Mouse (Mus musculus) c-Kit-negative CD71-positive TER-119-positive erythroid progenitor cells, embryonic 14.5 days (primary cell): ENCODE results near the gene Ndrg2.
"Not testable (repeated sequence)": the region's sequence is repeated elsewhere in the genome, so short reads cannot be mapped to it uniquely, and the experiment has no call there.

ENCODE experiments used
- DNase-seq: peaks from one replicate; pipeline ENCODE4 v3.0.0-alpha.2; 2013; ENCODE audit warnings: low read depth, low spot score

Ndrg2 gene

GRCm38 (mm10) chr14:51913960-51914762, at the start of gene Ndrg2:
Ndrg2 (minus strand) TSS chr14:51914158.
- DNase-seq = no peak

DNA sequence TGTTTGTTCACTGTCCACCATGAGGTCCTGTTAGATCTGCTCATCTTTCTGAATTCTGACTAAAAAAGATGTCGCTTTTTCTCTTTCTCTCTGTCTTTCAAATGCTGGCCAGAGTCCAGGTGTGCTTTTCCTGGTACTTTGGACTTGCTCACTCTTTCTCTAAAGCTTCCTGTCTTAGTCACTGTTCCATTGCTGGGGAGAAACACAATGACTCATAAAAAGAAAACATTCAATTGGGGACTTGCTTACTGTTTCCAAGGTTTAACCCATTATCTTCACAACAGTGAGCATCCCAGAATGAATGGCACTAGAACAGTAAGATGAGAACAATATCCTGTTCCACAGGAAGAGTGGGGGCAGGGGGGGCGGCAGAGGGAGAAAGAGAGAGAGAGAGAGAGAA, 46.4 kb upstream of the Ndrg2 start:
- DNase-seq = no peak

GRCm38 (mm10) chr14:51943336-51943735, 29.4 kb upstream of the Ndrg2 start:
- DNase-seq = no peak

GRCm38 (mm10) chr14:51942236-51942635, 28.3 kb upstream of the Ndrg2 start:
- no peak for DNase-seq

GRCm38 (mm10) chr14:51941577-51941976, 27.6 kb upstream of the Ndrg2 start:
- no peak for DNase-seq

- no peak for DNase-seq
Observed at GRCm38 (mm10) chr14:51940944-51941560, 27.1 kb upstream of the Ndrg2 start.

GRCm38 (mm10) chr14:51939005-51939404, 25.0 kb upstream of the Ndrg2 start:
- DNase-seq = no peak

DNA sequence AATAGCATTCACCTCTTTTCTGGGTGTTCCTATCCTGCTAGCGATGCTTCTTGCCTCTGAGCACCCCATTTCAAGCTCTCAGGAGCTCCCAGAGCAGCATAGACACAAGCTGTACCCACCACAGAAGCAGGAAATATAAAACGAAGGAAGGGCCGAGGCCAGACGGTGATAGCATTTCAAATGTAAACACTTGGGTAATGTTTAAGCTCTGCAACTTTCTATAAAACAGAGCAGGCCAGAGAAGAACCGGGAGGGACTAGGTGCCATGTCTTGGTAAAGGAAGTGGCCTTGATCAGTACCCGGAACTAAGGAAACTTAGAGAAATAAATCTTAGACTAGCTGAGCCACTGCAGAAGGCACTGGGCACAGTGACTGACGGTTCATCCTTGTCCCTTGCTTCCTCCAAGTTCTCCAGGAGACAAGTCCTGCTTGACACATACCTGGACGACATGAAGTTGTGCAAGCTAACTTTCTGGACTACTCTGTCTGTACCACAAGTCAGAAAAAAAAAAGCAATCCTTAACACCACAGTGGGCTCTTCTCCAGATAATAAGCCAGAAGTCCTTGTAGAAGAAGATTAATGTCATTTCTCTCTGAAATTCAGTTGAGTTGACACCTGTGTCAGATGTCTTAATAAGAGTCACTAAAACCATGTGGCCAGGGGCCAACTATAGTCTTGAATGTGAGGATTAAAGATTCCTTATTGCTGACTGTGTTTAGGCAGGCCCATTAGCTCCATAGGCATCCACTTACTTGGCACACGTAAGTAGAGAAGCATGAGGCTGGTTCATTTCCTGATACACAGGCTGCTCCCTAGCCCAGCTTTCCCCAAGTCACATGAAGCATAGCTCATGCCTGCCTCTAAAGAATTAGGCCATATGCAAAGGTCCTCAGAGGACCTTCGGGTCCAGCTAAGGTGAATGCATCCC, 18.4 kb upstream of the Ndrg2 start:
- no peak for DNase-seq

GRCm38 (mm10) chr14:51930824-51931223, 16.9 kb upstream of the Ndrg2 start:
- DNase-seq = no peak

DNA sequence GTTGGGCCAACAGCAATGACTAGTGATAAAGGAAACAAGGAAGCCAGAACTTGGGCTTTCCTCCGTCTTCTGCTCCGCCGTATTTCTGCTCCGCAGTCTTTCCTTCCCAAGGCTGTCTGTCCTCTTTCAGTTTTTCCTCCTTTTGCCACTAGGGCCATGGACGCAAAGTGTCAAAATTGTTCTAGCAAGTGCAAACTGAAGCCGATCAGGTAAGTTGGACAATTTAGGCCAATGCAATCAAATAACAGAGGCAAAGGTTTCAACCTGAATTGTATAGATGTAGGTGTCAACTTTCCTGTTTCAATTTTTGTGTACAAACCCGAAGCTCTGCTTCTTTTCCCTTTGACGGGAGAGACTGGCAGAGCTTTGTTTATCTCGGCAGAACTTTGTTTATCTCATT, 16.0 kb upstream of the Ndrg2 start:
- DNase-seq = no peak

DNA sequence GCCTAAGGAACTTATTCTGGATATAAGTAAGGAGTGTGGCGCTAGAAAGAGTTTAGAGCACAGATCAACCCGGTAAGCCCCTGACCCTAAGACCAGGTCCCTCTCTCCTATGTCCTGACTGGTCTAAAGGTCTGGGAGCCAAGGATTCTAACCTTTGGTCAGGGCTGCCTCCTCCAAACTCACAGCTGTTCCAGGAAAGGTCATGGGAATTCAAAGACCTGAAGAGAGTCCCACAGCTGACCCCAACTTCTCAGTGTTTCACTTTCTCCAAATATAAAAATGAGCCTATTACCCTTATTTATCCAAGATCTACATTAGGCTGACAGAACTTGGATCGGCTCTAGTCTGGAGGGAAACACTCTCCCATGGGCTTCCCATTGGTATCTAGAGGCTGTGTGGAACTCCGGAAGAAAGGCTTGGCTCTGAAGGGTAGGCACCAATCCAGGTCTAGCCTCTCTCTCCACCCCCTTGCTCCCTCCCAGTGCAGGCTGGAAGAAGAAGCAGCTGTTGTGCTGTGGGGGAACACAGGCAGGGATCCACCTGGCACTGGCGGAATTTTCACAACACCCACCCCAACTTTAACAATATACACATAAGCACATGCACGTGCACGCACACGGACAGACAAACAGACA, 15.5 kb upstream of the Ndrg2 start:
- no peak for DNase-seq

DNA sequence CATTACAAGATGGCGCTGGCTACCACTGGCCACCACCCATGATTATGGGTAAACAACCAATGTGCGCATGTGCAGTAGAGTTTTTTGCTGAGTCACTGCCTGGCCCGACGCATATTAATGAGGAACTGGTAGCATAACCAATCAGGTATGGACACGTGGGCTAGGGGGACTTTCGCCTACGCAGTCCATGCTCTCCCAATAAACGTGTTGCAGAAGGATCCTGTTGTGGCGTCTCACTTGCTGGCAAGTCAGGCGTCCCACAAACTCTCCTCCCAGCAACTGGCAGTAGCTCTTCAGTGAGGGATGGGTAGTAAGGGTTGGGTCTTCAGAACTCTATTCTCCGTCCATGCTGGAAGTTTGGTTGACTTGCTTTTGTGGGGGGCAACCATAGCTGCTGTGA, 13.0 kb upstream of the Ndrg2 start:
- DNase-seq = not testable (repeated sequence)

DNA sequence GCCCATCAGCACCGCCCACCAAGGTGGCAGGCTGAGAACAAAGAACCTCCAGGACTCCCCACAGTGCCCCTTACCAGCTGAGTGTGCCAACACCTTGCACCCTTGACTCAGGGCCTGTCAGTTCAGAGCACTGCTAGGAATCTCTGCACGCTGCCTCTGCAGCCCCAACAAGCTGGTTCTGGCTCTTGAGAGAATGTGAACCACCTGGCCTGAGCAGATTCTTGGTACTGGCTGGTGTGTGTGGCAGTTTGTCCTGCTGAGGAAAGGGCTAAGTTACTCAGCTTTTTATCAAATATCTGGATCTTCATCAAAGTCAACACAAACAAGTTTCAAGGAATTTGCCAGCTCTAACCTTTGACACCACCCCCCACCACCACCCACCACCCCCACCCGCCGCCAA, 9.5 kb upstream of the Ndrg2 start:
- no peak for DNase-seq

DNA sequence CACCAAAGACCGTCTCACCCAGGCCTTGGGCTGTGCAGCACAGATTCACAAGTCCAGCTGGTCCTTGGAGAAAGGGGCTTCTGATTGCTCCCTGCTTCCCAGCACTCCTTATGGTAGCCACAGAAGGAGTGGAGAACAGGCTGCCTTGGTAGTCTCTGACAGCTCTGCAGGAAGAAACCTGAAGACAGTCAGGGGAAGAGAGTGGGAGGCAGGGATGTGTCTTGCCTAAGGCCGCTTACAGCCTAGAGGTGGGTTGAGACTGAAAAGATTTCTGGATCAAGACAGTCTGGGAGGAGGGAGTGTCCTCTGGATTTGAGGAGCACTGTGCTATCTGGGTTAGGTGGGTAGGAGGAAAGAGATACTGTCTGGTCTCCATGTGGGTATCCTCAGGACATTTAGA, 9.0 kb upstream of the Ndrg2 start:
- DNase-seq = no peak

- no peak for DNase-seq
Observed at GRCm38 (mm10) chr14:51922571-51922865, 8.6 kb upstream of the Ndrg2 start, which contains the start of gene Rnase13. Rnase13 (minus strand) TSS chr14:51922773.

DNA sequence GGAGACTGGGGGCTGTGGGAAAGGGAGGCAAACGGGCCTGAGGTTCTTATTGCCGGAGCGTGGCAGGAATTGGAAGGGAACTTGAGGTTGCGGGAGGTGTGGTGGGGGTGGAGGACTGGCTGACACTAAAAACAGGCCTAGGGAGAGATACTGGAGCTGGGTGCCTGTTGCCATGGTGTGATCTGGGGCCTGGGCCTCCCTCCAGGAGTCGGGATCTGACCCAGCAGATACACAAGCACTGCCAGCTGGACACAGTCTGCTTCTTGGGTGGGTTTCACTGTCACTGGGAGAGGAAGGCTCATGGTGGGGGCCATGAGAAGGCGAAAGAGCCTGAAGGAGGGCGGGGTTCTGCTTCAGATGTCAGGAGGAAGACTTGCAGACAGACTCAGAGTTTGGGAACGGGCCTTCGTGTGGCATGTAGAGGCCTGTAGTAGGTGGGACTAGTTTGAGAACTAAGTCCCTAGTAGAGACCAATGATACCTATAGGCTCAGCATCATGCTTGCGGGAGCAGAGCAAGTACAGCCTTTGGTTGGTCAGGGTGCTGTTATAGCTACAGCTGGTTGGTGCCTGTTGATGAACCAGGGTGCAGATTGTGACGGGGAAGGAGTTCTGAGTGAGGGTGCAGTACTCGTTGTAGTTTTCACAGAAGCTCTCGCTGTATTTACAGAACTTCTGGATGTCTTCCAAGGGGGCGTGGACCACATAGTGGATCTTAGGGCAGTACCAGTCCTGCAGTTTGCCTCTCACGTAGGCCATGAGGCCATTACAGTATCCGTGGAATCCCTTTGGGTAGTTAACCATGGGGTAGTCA, 8.0 kb upstream of the Ndrg2 start:
- DNase-seq = no peak

- DNase-seq = no peak
Observed at GRCm38 (mm10) chr14:51918966-51919365, 5.0 kb upstream of the Ndrg2 start.

GRCm38 (mm10) chr14:51918125-51918524, 4.2 kb upstream of the Ndrg2 start, which contains the start of gene Tppp2:
Tppp2 (plus strand) TSS chr14:51918425.
- DNase-seq = no peak

DNA sequence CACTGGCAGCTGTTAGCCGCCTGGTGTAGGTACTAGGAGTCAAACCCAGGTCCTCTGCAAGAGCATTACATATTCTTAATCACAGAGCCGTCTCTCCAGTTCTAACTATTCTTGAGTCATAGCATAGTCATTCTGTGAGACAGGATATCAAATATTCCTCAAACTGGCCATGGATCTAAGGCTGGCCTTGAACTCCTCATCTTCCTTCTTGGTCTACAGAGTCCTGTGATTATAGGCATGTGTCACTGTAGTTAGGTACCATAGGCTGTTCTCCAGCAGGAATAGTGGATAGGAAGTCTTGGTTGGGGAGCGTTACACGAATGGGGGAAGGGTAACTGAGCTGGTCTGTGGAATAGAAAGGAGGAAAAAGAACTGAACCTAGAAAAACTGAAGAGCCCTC, 2.6 kb upstream of the Ndrg2 start:
- DNase-seq = no peak

DNA sequence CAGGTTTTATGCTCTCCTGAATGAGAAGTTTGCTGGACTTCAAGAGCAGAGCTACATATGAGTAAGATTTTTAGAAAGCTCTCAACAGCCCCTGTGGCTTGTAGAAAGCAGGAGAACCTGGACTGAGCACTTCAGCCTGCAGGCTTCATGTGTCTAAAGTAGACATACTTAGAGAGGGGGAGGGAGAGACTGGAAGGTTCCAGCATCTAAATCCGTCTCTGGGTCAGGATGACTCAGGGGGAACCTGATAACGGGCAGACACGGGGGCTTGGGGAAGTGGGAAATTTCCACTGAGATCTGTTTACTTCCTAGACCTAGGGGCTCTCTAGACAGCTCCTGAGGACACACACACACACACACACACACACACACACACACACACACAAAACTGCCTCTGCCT, 1.1 kb upstream of the Ndrg2 start:
- no peak for DNase-seq
